Mouse (Mus musculus): ENCODE results near the gene Arhgap25. TPM values are rescaled to one million over a fixed set of nuclear protein-coding genes. Genes with fewer than 3 reads are reported as not detected.

Gene Arhgap25
- polyA plus RNA-seq, 1 experiment from 2014 or later: 2.1 TPM

- no peaks in the 10 kb centered on the region for H3K9me3 ChIP-seq (ENCODE audit: control insufficient read depth)
- H3K27me3 ChIP-seq (replicated peaks; ENCODE audit: control insufficient read depth, insufficient read depth, low read length): no peaks in the 10 kb centered on the region
- H3K36me3 ChIP-seq (ENCODE audit: control insufficient read depth, insufficient read depth): no peaks in the 10 kb centered on the region
- no peak overlapping the region for H3K4me2 ChIP-seq (replicated peaks; ENCODE audit: low read depth)
- no peak for TF ChIP-seq CTCF (IDR thresholded peaks at IDR 0.05; ENCODE audit: low read depth)
- H3K4me1 ChIP-seq (replicated peaks; ENCODE audit: control insufficient read depth, insufficient read depth, low read length): no peaks in the 10 kb centered on the region
- 74% methylated on average over 5 of the region's 5 CpGs for WGBS
- no peak overlapping the region for H3K9ac ChIP-seq (ENCODE audit: low read depth, low read length)
- no peak for ATAC-seq
- H3K4me3 ChIP-seq (ENCODE audit: low read depth, low read length): no peak overlapping the region
- H3K27ac ChIP-seq (ENCODE audit: low read depth, low read length): no peak overlapping the region
Measured at GRCm38 (mm10) chr6:87426954-87427353, 106.1 kb downstream of the Arhgap25 start.

GRCm38 (mm10) chr6:87424037-87424816 is 108.8 kb downstream of the Arhgap25 start:
- H3K27me3 ChIP-seq (replicated peaks; ENCODE audit: control insufficient read depth, insufficient read depth, low read length): no peaks in the 10 kb centered on the region
- H3K36me3 ChIP-seq (ENCODE audit: control insufficient read depth, insufficient read depth): no peaks in the 10 kb centered on the region
- H3K9ac ChIP-seq (ENCODE audit: low read depth, low read length): no peak overlapping the region
- H3K4me1 ChIP-seq (replicated peaks; ENCODE audit: control insufficient read depth, insufficient read depth, low read length): no peaks in the 10 kb centered on the region
- 42% methylated on average over 19 of the region's 19 CpGs for WGBS
- H3K27ac ChIP-seq (ENCODE audit: low read depth, low read length): no peak overlapping the region
- TF ChIP-seq CTCF (IDR thresholded peaks at IDR 0.05; ENCODE audit: low read depth): no peak
- no peaks in the 10 kb centered on the region for H3K9me3 ChIP-seq (ENCODE audit: control insufficient read depth)
- H3K4me3 ChIP-seq (ENCODE audit: low read depth, low read length): no peak overlapping the region
- no peak overlapping the region for H3K4me2 ChIP-seq (replicated peaks; ENCODE audit: low read depth)
- ATAC-seq: no peak

- no peak for ATAC-seq
- no peak for TF ChIP-seq CTCF (IDR thresholded peaks at IDR 0.05; ENCODE audit: low read depth)
- Histone ChIP-seq H3K4me3 (ENCODE audit: low read depth, low read length) (no peak overlapping the region), H3K4me1 (replicated peaks; ENCODE audit: control insufficient read depth, insufficient read depth, low read length) (no peaks in the 10 kb centered on the region), H3K4me2 (replicated peaks; ENCODE audit: low read depth) (no peak overlapping the region), H3K9ac (ENCODE audit: low read depth, low read length) (no peak overlapping the region), H3K27me3 (replicated peaks; ENCODE audit: control insufficient read depth, insufficient read depth, low read length) (no peaks in the 10 kb centered on the region), H3K27ac (ENCODE audit: low read depth, low read length) (no peak overlapping the region), H3K9me3 (ENCODE audit: control insufficient read depth) (no peaks in the 10 kb centered on the region), H3K36me3 (ENCODE audit: control insufficient read depth, insufficient read depth) (no peaks in the 10 kb centered on the region)
- 71% methylated on average over 7 of the region's 7 CpGs for WGBS
Measured at GRCm38 (mm10) chr6:87422304-87422703, 110.8 kb downstream of the Arhgap25 start.

- ATAC-seq: no peak
- no peak for TF ChIP-seq CTCF (IDR thresholded peaks at IDR 0.05; ENCODE audit: low read depth)
Measured at GRCm38 (mm10) chr6:87412011-87412410, 121.0 kb downstream of the Arhgap25 start.

More at GRCm38 (mm10) chr6:87412011-87412410, 121.0 kb downstream of the Arhgap25 start:
- Histone ChIP-seq H3K9me3 (ENCODE audit: control insufficient read depth) (no peaks in the 10 kb centered on the region), H3K27ac (ENCODE audit: low read depth, low read length) (no peak overlapping the region), H3K4me2 (replicated peaks; ENCODE audit: low read depth) (no peak overlapping the region), H3K27me3 (replicated peaks; ENCODE audit: control insufficient read depth, insufficient read depth, low read length) (no peaks in the 10 kb centered on the region), H3K36me3 (ENCODE audit: control insufficient read depth, insufficient read depth) (no peaks in the 10 kb centered on the region), H3K9ac (ENCODE audit: low read depth, low read length) (no peak overlapping the region), H3K4me3 (ENCODE audit: low read depth, low read length) (no peak overlapping the region), H3K4me1 (replicated peaks; ENCODE audit: control insufficient read depth, insufficient read depth, low read length) (no peaks in the 10 kb centered on the region)
- 51% methylated on average over 3 of the region's 3 CpGs for WGBS

Other genes starting within 250 kb of the Arhgap25 start
- gene Antxr1, start 197.4 kb downstream of the Arhgap25 start, polyA plus RNA-seq (2015; fragmentation: Nextera tagmentation; extraction: Ambion mirVana): 4.9 TPM in 2 replicates
- gene Gkn1, start 182.3 kb downstream of the Arhgap25 start, polyA plus RNA-seq (2015; fragmentation: Nextera tagmentation; extraction: Ambion mirVana): 4.7 and 30.0 TPM in 2 replicates
- 7.5 and 59.7 TPM in 2 replicates for gene Gkn2, start 159.9 kb downstream of the Arhgap25 start, polyA plus RNA-seq (2015; fragmentation: Nextera tagmentation; extraction: Ambion mirVana)
- 36.9 and 64.4 TPM in 2 replicates for gene Gkn3, start 144.3 kb downstream of the Arhgap25 start, polyA plus RNA-seq (2015; fragmentation: Nextera tagmentation; extraction: Ambion mirVana)
- not detected in 2 replicates for gene Bmp10, start 104.3 kb downstream of the Arhgap25 start, polyA plus RNA-seq (2015; fragmentation: Nextera tagmentation; extraction: Ambion mirVana)
- gene Prokr1, start 57.5 kb upstream of the Arhgap25 start, polyA plus RNA-seq (2015; fragmentation: Nextera tagmentation; extraction: Ambion mirVana): 0.63 and 1.0 TPM in 2 replicates
- 7.4 and 7.9 TPM in 2 replicates for gene Aplf, start 138.9 kb upstream of the Arhgap25 start, polyA plus RNA-seq (2015; fragmentation: Nextera tagmentation; extraction: Ambion mirVana)
- 0.86 and 0.98 TPM in 2 replicates for gene Efcc1, start 197.6 kb upstream of the Arhgap25 start, polyA plus RNA-seq (2015; fragmentation: Nextera tagmentation; extraction: Ambion mirVana)
- 2.1 and 2.3 TPM in 2 replicates for gene Gp9, start 244.8 kb upstream of the Arhgap25 start, polyA plus RNA-seq (2015; fragmentation: Nextera tagmentation; extraction: Ambion mirVana)